Mouse (Mus musculus) adrenal gland, adult (tissue): ENCODE measurements around the gene Mrgpra1.
"Not testable (repeated sequence)": the region's sequence is repeated elsewhere in the genome, so short reads cannot be mapped to it uniquely, and the experiment has no call there.

Experiments used
- DNase-seq, 2 experiments: peaks; one replicate each; pipeline ENCODE4 v3.0.0; 2022 to 2023; ENCODE audit warnings: low spot score in 1 of 2; ENCODE audit not compliant: inconsistent age in 2 of 2

Mrgpra1 gene

DNA sequence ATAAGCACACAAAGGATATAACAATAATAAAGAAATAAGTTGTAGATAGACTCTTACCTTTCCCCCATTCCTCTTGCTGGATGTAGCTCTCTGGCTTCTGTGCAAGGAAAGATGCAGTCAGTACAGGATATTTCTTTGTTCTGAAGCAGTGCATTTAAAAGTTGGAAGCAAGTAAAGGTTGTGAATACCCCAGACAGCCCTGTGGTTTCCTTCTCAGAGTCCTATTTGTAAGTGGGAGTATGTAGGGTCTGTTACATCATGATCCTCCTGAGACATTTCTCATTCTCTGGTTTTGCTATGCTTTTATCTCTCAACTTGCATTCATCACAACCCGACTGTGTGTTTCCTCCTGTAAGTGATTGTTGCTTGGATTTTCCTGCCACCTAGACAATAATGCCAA, at the start of gene Mrgpra1:
Mrgpra1 (minus strand) TSS at position 101 of the 400 bp plus-strand sequence.
- DNase-seq = no peak

DNA sequence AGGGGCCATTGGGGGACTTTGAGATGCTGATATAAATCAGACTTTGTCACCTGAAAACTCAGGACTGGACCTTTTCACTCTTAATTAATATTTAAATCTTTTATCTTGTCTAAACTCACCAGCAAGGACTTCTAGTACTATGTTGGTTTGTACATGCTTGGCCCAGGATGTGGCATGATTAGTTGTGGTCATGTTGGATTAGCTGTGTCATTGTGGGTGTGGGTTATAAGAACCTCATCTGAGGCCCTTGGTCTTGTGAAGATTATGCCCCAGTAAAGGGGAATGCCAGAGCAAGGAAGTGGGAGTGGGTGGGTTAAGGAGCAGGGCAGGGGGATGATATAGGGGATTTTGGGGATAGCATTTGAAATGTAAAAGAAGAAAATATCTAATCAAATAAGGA, 47.1 kb upstream of the Mrgpra1 start:
- no peak for DNase-seq

DNA sequence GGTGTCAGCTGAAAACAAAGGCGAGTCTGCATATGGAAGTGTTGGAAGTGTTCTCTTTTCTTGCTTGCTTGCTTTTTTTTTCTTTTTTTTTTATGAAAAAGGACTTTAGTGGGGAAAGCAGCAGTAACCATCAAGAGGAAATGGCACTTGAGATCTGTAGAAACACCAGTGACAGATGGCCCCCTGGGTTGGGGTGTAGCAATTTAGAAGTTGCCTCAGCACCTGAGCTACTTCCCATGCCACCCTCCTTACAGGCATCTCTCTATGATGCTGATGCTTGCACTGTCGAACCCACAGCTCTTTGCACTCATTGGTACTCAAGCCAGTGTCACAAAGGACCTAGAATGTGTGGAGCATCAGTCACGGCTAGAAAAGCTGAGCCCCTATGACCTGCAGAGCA, 5.6 kb downstream of the Mrgpra1 start:
- DNase-seq = no peak

DNA sequence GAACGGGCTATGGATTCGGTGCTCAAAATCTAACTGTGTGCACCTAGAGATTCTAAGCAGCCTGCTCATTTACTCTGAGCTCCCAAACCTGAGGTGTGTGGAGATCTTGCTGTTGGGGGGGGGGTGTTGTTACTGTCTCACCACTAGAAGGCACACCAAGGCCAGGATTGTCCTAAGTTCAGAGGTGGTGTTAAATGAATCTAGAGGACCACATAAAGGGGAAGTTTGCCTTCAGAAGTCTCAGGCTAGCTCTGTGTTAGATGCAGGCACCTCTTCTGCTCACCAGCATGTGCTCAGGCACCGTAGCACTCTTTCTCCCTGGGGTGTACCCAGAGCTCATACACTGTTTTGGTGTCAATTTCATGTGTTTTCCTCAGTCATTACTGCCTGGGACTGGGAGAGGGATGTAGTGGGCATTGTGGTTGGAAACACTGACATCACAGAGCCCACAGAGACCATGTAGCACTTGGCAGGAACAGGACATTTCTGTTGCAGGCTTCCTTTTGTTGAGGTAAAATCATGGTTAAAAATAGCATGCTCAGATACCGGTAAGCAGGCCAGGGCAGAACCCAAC, 8.0 kb downstream of the Mrgpra1 start:
- no peak for DNase-seq

DNA sequence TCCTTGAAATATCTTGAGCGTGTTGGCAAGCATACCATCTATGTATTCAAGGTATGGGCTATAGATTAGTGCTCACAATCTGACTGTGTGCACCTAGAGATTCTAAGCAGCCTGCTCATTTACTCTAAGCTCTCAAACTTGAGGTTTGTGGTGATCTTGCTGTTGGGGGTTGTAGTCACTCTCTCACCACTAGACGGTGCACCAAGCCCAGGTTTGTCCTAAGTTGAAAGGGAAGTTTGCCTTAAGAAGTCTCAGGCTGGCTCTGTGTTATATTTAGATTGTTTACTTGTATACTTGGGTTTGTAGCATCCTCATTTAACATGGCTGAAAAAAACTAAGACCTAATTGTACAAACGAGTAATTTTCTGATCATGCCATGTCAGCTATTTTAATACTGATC, 12.2 kb downstream of the Mrgpra1 start:
- DNase-seq = not testable (repeated sequence)

DNA sequence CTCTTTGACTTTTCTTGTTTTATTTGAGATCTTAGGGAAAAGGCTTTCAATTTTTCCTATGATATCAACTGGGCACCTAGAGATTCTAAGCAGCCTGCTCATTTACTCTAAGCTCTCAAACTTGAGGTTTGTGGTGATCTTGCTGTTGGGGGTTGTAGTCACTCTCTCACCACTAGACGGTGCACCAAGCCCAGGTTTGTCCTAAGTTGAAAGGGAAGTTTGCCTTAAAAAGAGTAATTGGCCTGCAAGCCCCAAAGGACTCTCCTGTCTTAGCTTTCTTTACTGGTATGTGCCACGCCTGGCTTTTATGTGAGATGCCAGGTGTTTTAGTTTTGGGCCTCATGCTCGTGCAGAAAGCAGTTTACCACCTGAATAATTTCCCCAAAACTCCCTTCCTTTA, 12.7 kb downstream of the Mrgpra1 start:
- not testable (repeated sequence) for DNase-seq

DNA sequence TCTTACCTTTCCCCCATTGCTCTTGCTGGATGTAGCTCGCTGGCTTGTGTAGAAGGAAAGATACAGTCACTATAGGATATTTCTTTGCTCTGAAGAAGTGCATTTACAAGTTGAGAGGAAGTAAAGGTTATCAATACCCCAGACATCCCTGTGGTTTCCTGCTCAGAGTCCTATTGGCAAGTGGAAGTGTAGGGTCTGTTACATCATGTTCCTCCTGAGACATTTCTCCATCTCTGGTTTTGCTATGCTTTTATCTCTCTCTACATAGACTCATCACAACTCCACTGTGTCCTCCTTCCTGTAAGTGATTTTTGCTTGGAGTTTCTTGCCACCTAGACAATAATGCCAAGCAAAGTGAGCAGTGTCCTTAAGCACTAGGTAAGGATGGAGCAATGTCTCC, 35.7 kb downstream of the Mrgpra1 start:
- DNase-seq = no peak

DNA sequence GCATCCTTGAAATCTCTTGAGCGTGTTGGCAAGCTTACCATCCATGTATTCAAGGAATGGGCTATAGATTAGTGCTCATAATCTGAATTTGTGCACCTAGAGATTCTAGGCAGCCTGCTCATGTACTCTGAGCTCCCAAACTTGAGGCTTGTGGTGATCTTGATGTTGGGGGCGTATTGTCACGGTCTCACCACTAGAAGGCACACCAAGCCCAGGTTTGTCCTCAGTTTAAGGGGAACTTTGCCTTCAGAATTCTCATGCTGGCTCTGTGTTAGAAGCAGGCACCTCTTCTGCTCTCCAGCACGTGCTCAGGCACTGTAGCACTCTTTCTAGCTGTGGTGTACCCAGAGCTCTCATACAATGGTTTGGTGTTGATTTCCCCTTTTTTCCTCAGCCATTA, 41.8 kb downstream of the Mrgpra1 start:
- DNase-seq = no peak

DNA sequence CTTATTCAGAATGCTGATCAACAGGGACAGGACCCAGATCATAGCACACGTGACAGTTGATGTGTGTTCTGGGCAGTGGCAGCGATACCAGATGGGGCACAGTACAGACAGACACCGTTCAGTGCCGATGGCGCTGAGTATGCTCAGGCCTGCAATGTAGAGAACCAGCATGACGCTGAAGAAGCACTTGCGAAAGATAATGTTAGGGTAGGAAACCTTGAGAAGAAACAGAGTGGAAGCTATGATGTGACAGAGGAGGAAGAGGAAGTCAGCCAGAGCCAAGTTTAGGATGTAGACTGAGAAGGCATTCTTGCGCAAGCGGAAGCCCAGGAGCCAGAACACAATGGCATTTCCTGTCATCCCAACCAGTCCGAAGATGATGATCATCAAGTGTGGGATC, 44.2 kb downstream of the Mrgpra1 start:
- no peak for DNase-seq

DNA sequence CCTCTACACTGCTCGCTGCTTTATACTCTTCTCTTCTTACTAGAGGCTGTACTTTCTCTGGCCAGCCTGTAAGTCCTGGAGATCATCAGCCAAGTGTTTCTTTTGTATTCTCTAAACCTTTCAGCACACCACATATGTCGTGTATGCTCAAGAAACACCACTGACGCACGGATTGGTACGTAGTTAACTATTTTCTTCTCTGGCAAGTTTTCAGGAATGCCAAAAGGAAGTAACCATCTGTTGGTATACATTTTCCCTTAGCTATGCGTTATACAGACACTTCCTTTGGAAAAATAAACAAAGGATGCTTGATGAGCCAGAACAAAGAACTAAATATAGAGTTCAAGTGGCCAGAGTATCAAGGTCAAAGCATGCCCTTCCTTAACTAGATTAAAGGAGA, 49.4 kb downstream of the Mrgpra1 start:
- DNase-seq = not testable (repeated sequence)

DNA sequence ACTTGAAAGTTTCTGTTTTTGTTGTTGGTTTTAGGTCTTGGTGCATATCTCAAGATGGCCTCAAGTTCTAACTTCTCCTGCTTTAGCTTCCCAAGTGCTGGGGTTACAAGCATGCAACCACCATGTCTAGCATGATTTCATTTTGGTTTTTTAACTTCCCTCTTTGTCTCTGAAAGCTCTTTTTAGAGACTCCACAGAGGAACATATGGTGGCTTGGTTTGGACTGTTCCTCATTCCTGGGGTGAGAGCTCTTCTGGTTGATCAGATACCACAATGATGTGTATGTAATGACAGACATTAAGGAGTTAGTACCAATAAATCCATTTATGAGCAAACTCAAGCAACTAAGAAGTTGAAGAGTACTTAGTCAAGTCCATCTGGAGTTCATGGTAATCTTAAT, 54.4 kb downstream of the Mrgpra1 start:
- not testable (repeated sequence) for DNase-seq
